ENCODE assay signal across 8 mouse cellular contexts in the genomic region with DNA sequence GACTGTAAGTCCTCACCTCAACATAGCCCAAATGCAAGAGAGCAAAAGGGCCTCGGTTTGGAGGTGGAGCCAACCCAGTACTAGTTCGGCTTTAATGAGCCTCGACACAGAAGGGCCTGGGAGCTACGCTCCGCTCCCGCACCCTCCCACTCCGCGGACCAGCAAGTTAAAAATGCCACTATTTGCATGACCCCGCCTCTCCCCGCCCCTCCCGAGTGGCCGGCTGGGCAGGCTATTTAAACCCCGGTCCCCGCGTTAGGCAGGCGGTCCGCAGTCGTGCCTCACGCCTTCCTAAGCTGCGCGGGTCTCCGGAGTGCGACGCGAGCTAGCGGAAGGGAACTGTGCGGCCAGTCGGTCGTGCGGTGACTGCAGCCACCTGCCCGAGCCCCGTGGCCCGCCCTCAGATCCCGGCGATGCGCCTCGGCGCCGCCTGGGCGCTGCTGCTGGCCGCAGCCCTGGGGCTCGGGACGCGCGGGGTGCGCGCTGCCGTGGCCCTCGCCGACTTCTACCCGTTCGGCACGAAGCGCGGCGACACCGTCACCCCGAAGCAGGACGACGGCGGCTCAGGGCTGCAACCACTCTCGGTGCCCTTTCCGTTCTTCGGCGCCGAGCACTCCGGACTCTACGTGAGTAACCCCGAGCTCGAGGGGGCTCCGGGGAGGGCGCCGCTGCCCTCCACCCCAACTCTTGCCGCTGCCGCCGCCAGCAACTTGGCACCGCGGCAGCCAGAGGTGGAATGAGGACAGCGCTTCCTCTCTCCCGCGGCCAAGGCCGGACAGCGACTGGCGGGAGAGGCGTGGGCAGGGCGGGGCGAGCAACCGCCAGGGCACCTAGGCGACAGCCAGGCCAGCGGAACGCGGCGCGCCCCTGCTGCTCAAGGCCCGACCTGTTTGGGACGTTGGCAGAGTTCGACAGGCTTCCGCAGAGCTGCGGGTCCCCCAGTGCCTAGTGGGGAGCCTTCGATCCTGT. TPM values are rescaled to one million over a fixed set of nuclear protein-coding genes. Genes with fewer than 3 reads are reported as not detected.
DNase-seq lines count a peak whose midpoint lies in the region; ATAC-seq lines count a peak whose summit lies in the region.

A gene (plus strand): TSS at position 266 of the 969 bp plus-strand sequence.

- H3K27ac ChIP-seq in hindbrain, embryonic 12.5 days: 0 out of 2 replicates have a peak within 1 kb of the TSS, but pooled peaks have one; percentile 17
- peak within 1 kb of the TSS; percentile 65 for H3K27ac ChIP-seq in lung, embryonic 16.5 days (ENCODE audit: low read length)

- H3K4me2 ChIP-seq in hindbrain, embryonic 12.5 days (replicated peaks): peak within 1 kb of the TSS; percentile 100
- peak within 1 kb of the TSS; percentile 98 for H3K4me2 ChIP-seq in lung, embryonic 16.5 days (ENCODE audit: low read depth, low read length)

- WGBS in hindbrain, embryonic 12.5 days: under 1% methylated on average over 85 of the region's 100 CpGs
- WGBS in lung, embryonic 16.5 days: under 1% methylated on average over 84 of the region's 100 CpGs

- H3K9ac ChIP-seq in hindbrain, embryonic 12.5 days: peak within 1 kb of the TSS; percentile 68
- H3K9ac ChIP-seq in lung, embryonic 16.5 days (ENCODE audit: low read length): peak within 1 kb of the TSS; percentile 67

- peak; percentile 85 for ATAC-seq in hindbrain, embryonic 12.5 days (ENCODE audit: low FRiP score)
- peak; percentile 96 for ATAC-seq in lung, embryonic 16.5 days (ENCODE audit: low read depth)

- no peaks in the 10 kb centered on the region for H3K9me3 ChIP-seq in hindbrain, embryonic 12.5 days (replicated peaks)
- H3K9me3 ChIP-seq in lung, embryonic 16.5 days (ENCODE audit: control insufficient read depth, low read length): no peaks in the 10 kb centered on the region

- H3K4me3 ChIP-seq in hindbrain, embryonic 12.5 days: peak within 1 kb of the TSS; percentile 56
- H3K4me3 ChIP-seq in lung, embryonic 16.5 days (ENCODE audit: low read length): peak within 1 kb of the TSS; percentile 58

- H3K27me3 ChIP-seq in hindbrain, embryonic 12.5 days: peaks cover 45% of the 10 kb centered on the region
- no peaks in the 10 kb centered on the region for H3K27me3 ChIP-seq in lung, embryonic 16.5 days (ENCODE audit: control insufficient read depth, insufficient read depth, low read depth, low read length)

- DNase-seq in WW6 (ENCODE audit: low read depth, low spot score): peak; percentile 57
- DNase-seq in cerebellum, postnatal 14 days: peak; percentile 84 to 91
- peak; percentile 53 to 58 for DNase-seq in frontal cortex, postnatal 25 days (ENCODE audit: low spot score in 2 of 2)
- DNase-seq in layer of hippocampus, postnatal 10 days (ENCODE audit: low spot score in 2 of 2): peak; percentile 75 to 81
- DNase-seq in ovary, postnatal 10 days (ENCODE audit: low spot score): peak; percentile 93
- DNase-seq in urinary bladder, adult 2 months (ENCODE audit: low spot score): peak; percentile 82

- H3K4me1 ChIP-seq in hindbrain, embryonic 12.5 days: peaks cover 15% of the 10 kb centered on the region
- peaks cover 20% of the 10 kb centered on the region; the same call in 1 of the 2 replicates for H3K4me1 ChIP-seq in lung, embryonic 16.5 days (replicated peaks; ENCODE audit: control insufficient read depth, insufficient read depth, low read length)

- no peaks in the 10 kb centered on the region for H3K36me3 ChIP-seq in hindbrain, embryonic 12.5 days
- H3K36me3 ChIP-seq in lung, embryonic 16.5 days (ENCODE audit: control insufficient read depth, insufficient read depth, low read length): no peaks in the 10 kb centered on the region

RNA-seq across cellular contexts. Expression of the gene that starts here (rescaled TPM):
- polyA plus RNA-seq in hindbrain, embryonic 12.5 days (2016; fragmentation: Nextera tagmentation; extraction: Ambion mirVana): 15.2 and 16.2 TPM in 2 replicates
- 10 to 100 TPM in 1 of 2 experiments, 1 to 10 TPM in 1; 9.3 to 10.2 TPM for total RNA-seq in layer of hippocampus, postnatal 10 days (2021)
- 20.2 and 22.6 TPM in 2 replicates for polyA plus RNA-seq in lung, embryonic 16.5 days (2015; fragmentation: Nextera tagmentation; extraction: Ambion mirVana)
- polyA plus RNA-seq in urinary bladder, adult 2 months (2012; rRNA removed): 12.1 and 18.7 TPM in 2 replicates

Comparison
In these comparisons a context has a peak if more than half of its experiments do, and no peak if none do; other contexts are left out.
1. Peak in every context shown above with its lines: DNase-seq, ATAC-seq, H3K4me3 ChIP-seq and H3K27ac ChIP-seq.